Mouse (Mus musculus) midbrain, embryonic 13.5 days (tissue): ENCODE measurements at regions not wholly inside any gene's neighbourhood (a gene's known extent, or its start where the extent isn't known, plus 50 kb on each side); places are given as distances from the start of the nearest gene placed in this dataset.

Source experiments
- ATAC-seq: fragments of 200-750 bp; cut with Nextera tagmentation; 2 replicates; pipeline ENCODE4 v1.8.0; 2017; ENCODE audit warnings: mild to moderate bottlenecking, moderate TSS enrichment, moderate library complexity
- H3K27ac ChIP-seq: fragments of 300-500 bp; sonication (generic); 2 replicates; pipeline ENCODE4 v1.5.1; 2015; ENCODE audit warnings: inconsistent platforms, mild to moderate bottlenecking, moderate library complexity
- H3K27me3 ChIP-seq: fragments of 300-500 bp; sonication (generic); 2 replicates; pipeline ENCODE4 v1.6.1; 2015; ENCODE audit warnings: mild to moderate bottlenecking, inconsistent platforms
- H3K36me3 ChIP-seq: fragments of 300-500 bp; sonication (generic); 2 replicates; pipeline ENCODE4 v1.6.1; 2015; ENCODE audit warnings: mild to moderate bottlenecking, inconsistent platforms
- H3K4me1 ChIP-seq: fragments of 300-500 bp; sonication (generic); replicated peaks from 2 replicates; pipeline ENCODE4 v1.6.1; 2015; ENCODE audit warnings: inconsistent platforms
- H3K4me2 ChIP-seq: fragments of 300-500 bp; sonication (generic); replicated peaks from 2 replicates; pipeline ENCODE4 v1.6.1; 2015; ENCODE audit warnings: moderate library complexity, mild to moderate bottlenecking, inconsistent platforms
- H3K4me3 ChIP-seq: fragments of 300-500 bp; sonication (generic); replicated peaks from 2 replicates; pipeline ENCODE4 v1.5.1; 2015; ENCODE audit warnings: mild to moderate bottlenecking, inconsistent platforms
- H3K9ac ChIP-seq: fragments of 300-500 bp; sonication (generic); replicated peaks from 2 replicates; pipeline ENCODE4 v1.6.1; 2015; ENCODE audit warnings: mild to moderate bottlenecking, inconsistent platforms
- H3K9me3 ChIP-seq: fragments of 300-500 bp; sonication (generic); 2 replicates; pipeline ENCODE4 v1.6.1; 2016; ENCODE audit warnings: mild to moderate bottlenecking, inconsistent platforms
- WGBS: fragments of 180-500 bp; shearing (Covaris S2); methylation state at CpG from one replicate; pipeline ENCODE4 v1.1.7; 2015; 5-methylcytosine and 5-hydroxymethylcytosine counted together

DNA sequence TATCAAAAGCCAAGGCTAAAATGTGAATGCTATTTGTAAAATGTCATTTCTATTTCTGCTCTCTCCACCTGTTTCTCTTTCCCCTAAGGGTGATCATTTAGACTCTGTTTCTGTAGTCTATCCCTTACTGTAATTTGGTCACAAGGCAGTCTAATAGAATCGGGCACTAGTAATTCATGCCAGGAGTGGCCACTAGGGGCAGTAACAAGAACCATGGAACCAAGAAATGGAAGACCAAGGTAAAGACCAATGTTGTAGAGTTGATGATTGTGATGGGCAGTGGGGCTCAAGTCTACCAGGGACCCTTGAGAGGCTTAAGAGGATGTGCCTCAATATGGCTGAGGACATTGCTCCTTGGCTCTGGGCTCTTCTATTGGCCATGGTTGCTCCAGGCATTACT is 180.5 kb upstream of the Eif4g2 start:
- no peaks in the 10 kb centered on the region for H3K27me3 ChIP-seq
- no peak overlapping the region for H3K27ac ChIP-seq
- no peaks in the 10 kb centered on the region for H3K36me3 ChIP-seq
- H3K4me1 ChIP-seq, result no peaks in the 10 kb centered on the region
- no peak for ATAC-seq
- no peak overlapping the region for H3K4me2 ChIP-seq
- no peaks in the 10 kb centered on the region for H3K9me3 ChIP-seq
- H3K9ac ChIP-seq, result no peak overlapping the region
- no peak overlapping the region for H3K4me3 ChIP-seq
- 86% methylated on average over 1 of the region's 1 CpGs for WGBS

GRCm38 (mm10) chr7:111259630-111260574 is 177.1 kb upstream of the Eif4g2 start:
- no peaks in the 10 kb centered on the region for H3K4me1 ChIP-seq
- H3K27me3 ChIP-seq, result no peaks in the 10 kb centered on the region
- no peak for ATAC-seq
- no peak overlapping the region for H3K27ac ChIP-seq
- H3K4me3 ChIP-seq, result no peak overlapping the region
- no peak overlapping the region for H3K9ac ChIP-seq
- no peaks in the 10 kb centered on the region for H3K36me3 ChIP-seq
- no peaks in the 10 kb centered on the region for H3K9me3 ChIP-seq
- 85% methylated on average over 11 of the region's 11 CpGs for WGBS
- H3K4me2 ChIP-seq, result no peak overlapping the region

GRCm38 (mm10) chr7:111257842-111258241 is 175.0 kb upstream of the Eif4g2 start:
- Histone ChIP-seq H3K9me3 (no peaks in the 10 kb centered on the region), H3K36me3 (no peaks in the 10 kb centered on the region), H3K9ac (no peak overlapping the region), H3K4me3 (no peak overlapping the region), H3K27ac (no peak overlapping the region), H3K4me2 (no peak overlapping the region), H3K4me1 (no peaks in the 10 kb centered on the region), H3K27me3 (no peaks in the 10 kb centered on the region)
- 83% methylated on average over 2 of the region's 2 CpGs for WGBS
- ATAC-seq, result no peak

DNA sequence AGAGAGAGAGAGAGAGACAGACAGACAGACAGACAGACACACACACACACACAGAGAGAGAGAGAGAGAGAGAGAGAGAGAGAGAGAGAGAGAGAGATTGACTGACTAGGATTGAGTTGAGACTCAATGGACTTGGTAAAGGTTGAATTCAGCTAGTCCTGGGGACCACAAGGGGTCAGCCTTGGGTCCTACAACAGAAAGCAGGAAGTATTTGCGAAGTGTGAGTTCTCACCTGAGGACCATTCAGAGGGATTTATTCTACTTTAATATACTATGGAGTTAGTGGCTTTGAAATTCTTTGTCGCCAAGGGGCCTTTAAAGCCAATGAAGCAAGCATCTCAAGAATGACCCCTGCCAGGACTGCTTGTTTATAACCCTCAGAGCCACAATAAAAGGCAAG is 173.4 kb upstream of the Eif4g2 start:
- no peak for ATAC-seq
- Histone ChIP-seq H3K27ac (no peak overlapping the region), H3K9ac (no peak overlapping the region), H3K27me3 (no peaks in the 10 kb centered on the region), H3K4me3 (no peak overlapping the region), H3K9me3 (no peaks in the 10 kb centered on the region), H3K4me2 (no peak overlapping the region), H3K36me3 (no peaks in the 10 kb centered on the region), H3K4me1 (no peaks in the 10 kb centered on the region)
- 83% methylated on average over 2 of the region's 2 CpGs for WGBS

- H3K9me3 ChIP-seq, result no peaks in the 10 kb centered on the region
- no peak overlapping the region for H3K9ac ChIP-seq
- H3K4me1 ChIP-seq, result no peaks in the 10 kb centered on the region
- ATAC-seq, result no peak
- WGBS, result 34% methylated on average over 5 of the region's 5 CpGs
- no peak overlapping the region for H3K4me3 ChIP-seq
- no peaks in the 10 kb centered on the region for H3K36me3 ChIP-seq
- no peak overlapping the region for H3K4me2 ChIP-seq
- H3K27me3 ChIP-seq, result no peaks in the 10 kb centered on the region
- no peak overlapping the region for H3K27ac ChIP-seq
These were observed 166.8 kb upstream of the Eif4g2 start for GRCm38 (mm10) chr7:111249606-111250005.

- WGBS, result 94% methylated on average over 8 of the region's 8 CpGs
- no peak for ATAC-seq
- no peak overlapping the region for H3K27ac ChIP-seq
These were observed 162.7 kb upstream of the Eif4g2 start for GRCm38 (mm10) chr7:111245488-111245887.

DNA sequence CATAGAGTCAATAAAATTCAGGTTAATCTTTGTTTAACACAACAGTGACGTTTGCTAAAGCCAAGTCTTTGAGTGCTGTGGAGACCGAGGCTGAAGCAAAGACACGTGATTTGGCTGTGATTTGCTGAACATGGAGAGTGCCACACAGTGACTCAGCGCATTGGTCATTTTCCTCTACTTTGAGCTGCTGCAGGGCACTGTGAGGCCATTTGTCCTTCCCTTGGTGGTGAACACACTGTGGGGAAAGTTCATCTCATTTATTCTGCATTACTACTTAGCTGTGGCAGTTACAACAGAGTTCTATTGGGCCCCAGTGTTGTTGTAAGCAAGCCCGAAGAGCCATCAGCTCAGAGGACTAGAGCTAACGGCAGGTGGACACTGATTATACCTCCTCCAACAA is 162.2 kb upstream of the Eif4g2 start:
- H3K27me3 ChIP-seq, result no peaks in the 10 kb centered on the region
- no peak overlapping the region for H3K4me2 ChIP-seq
- no peak for ATAC-seq
- H3K4me3 ChIP-seq, result no peak overlapping the region
- H3K36me3 ChIP-seq, result no peaks in the 10 kb centered on the region
- H3K9ac ChIP-seq, result no peak overlapping the region
- no peaks in the 10 kb centered on the region for H3K9me3 ChIP-seq
- 87% methylated on average over 6 of the region's 6 CpGs for WGBS
- no peaks in the 10 kb centered on the region for H3K4me1 ChIP-seq
- H3K27ac ChIP-seq, result no peak overlapping the region

More at GRCm38 (mm10) chr7:111245488-111245887, 162.7 kb upstream of the Eif4g2 start:
- no peak overlapping the region for H3K9ac ChIP-seq
- no peaks in the 10 kb centered on the region for H3K36me3 ChIP-seq
- no peaks in the 10 kb centered on the region for H3K9me3 ChIP-seq
- no peak overlapping the region for H3K4me3 ChIP-seq
- H3K4me2 ChIP-seq, result no peak overlapping the region
- H3K4me1 ChIP-seq, result no peaks in the 10 kb centered on the region
- no peaks in the 10 kb centered on the region for H3K27me3 ChIP-seq

GRCm38 (mm10) chr7:111243831-111244230 is 161.0 kb upstream of the Eif4g2 start:
- Histone ChIP-seq H3K36me3 (no peaks in the 10 kb centered on the region), H3K27me3 (no peaks in the 10 kb centered on the region), H3K9ac (no peak overlapping the region), H3K9me3 (no peaks in the 10 kb centered on the region), H3K27ac (no peak overlapping the region), H3K4me1 (no peaks in the 10 kb centered on the region), H3K4me2 (no peak overlapping the region), H3K4me3 (no peak overlapping the region)
- WGBS, result 80% methylated on average over 1 of the region's 1 CpGs
- ATAC-seq, result no peak

GRCm38 (mm10) chr7:111242646-111243045 is 159.8 kb upstream of the Eif4g2 start:
- ATAC-seq, result no peak

GRCm38 (mm10) chr7:111241538-111241937 is 158.7 kb upstream of the Eif4g2 start:
- Histone ChIP-seq H3K9me3 (0 out of 2 replicates have a peak, but pooled peaks cover 3% of the 10 kb centered on the region), H3K9ac (no peak overlapping the region), H3K4me2 (no peak overlapping the region), H3K4me3 (no peak overlapping the region), H3K4me1 (no peaks in the 10 kb centered on the region), H3K27ac (no peak overlapping the region), H3K27me3 (no peaks in the 10 kb centered on the region), H3K36me3 (no peaks in the 10 kb centered on the region)
- no peak for ATAC-seq
- WGBS, result 56% methylated on average over 4 of the region's 4 CpGs

More at GRCm38 (mm10) chr7:111242646-111243045, 159.8 kb upstream of the Eif4g2 start:
- H3K4me2 ChIP-seq, result no peak overlapping the region
- no peaks in the 10 kb centered on the region for H3K36me3 ChIP-seq
- WGBS, result 59% methylated on average over 10 of the region's 10 CpGs
- no peak overlapping the region for H3K4me3 ChIP-seq
- H3K9ac ChIP-seq, result no peak overlapping the region
- H3K27me3 ChIP-seq, result no peaks in the 10 kb centered on the region
- no peaks in the 10 kb centered on the region for H3K4me1 ChIP-seq
- H3K27ac ChIP-seq, result no peak overlapping the region
- H3K9me3 ChIP-seq, result no peaks in the 10 kb centered on the region

DNA sequence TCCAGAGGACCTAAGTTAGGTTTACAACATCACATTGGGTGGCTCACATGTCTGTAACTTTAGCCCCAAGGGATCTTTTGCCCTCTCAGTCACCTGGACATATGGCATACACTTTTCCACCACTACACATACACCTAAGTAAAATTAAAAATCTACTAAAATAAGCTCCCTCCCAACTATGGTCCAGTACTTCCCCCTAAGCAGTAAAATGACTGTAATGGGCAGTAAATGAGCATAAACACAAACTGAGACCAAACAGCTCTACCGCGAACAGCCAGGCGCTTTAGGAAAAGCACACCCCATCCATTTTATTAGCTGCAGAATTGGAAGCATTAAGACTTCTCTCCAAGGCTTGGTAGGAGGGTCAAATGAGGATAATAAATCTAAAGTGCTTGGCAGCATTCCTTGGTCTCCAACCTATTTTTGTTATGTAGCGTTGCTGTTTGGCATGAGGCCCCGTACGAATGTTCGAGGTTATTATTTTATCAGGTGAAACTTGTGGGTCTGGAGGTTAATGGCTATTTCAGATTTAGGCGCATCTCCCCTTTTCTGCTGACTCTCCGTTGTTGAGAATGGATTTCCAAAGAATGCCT is 157.5 kb upstream of the Eif4g2 start:
- 88% methylated on average over 9 of the region's 9 CpGs for WGBS
- no peak overlapping the region for H3K4me2 ChIP-seq
- no peak for ATAC-seq
- H3K36me3 ChIP-seq, result no peaks in the 10 kb centered on the region
- no peak overlapping the region for H3K4me3 ChIP-seq
- no peak overlapping the region for H3K9ac ChIP-seq
- no peak overlapping the region for H3K27ac ChIP-seq
- 0 out of 2 replicates have a peak, but pooled peaks cover 5% of the 10 kb centered on the region for H3K9me3 ChIP-seq
- H3K27me3 ChIP-seq, result no peaks in the 10 kb centered on the region
- no peaks in the 10 kb centered on the region for H3K4me1 ChIP-seq

GRCm38 (mm10) chr7:111237819-111238218 is 155.0 kb upstream of the Eif4g2 start:
- Histone ChIP-seq H3K9ac (no peak overlapping the region), H3K4me2 (no peak overlapping the region), H3K4me1 (no peaks in the 10 kb centered on the region), H3K27ac (no peak overlapping the region), H3K4me3 (no peak overlapping the region), H3K27me3 (no peaks in the 10 kb centered on the region), H3K9me3 (0 out of 2 replicates have a peak, but pooled peaks cover 5% of the 10 kb centered on the region), H3K36me3 (no peaks in the 10 kb centered on the region)
- no peak for ATAC-seq
- 84% methylated on average over 9 of the region's 9 CpGs for WGBS
